13 mouse cellular contexts compared by ENCODE assay signal in genomic region chr7:81063332-81063731, GRCm38 (mm10). TPM values are rescaled to one million over a fixed set of nuclear protein-coding genes. Genes with fewer than 3 reads are reported as not detected.
"Had no signal": no experiment of that assay in that cellular context is flagged by ENCODE, and none has a peak within 500 bp of the region (broad histone marks: within the 10 kb centered on the region; RNA-seq: fewer than 3 reads in every experiment).

No protein-coding gene starts in this region.

- H3K36me3 ChIP-seq: limb, embryonic 15.5 days; liver, embryonic 12.5 days; midbrain, embryonic 10.5 days; neural tube, embryonic 12.5 days; stomach, embryonic 15.5 days had no signal

- H3K4me1 ChIP-seq: midbrain, embryonic 10.5 days had no signal

- H3K27ac ChIP-seq: kidney, postnatal 0 days; limb, embryonic 15.5 days; liver, embryonic 12.5 days; midbrain, embryonic 10.5 days; neural tube, embryonic 12.5 days; stomach, embryonic 15.5 days had no signal

- H3K4me3 ChIP-seq: limb, embryonic 15.5 days; liver, embryonic 12.5 days; midbrain, embryonic 10.5 days; neural tube, embryonic 12.5 days; stomach, embryonic 15.5 days had no signal

- H3K9me3 ChIP-seq: limb, embryonic 15.5 days; liver, embryonic 12.5 days; midbrain, embryonic 10.5 days; neural tube, embryonic 12.5 days; stomach, embryonic 15.5 days had no signal

- H3K9ac ChIP-seq: limb, embryonic 15.5 days; liver, embryonic 12.5 days; lung, embryonic 14.5 days; neural tube, embryonic 12.5 days; stomach, embryonic 15.5 days had no signal

- H3K27me3 ChIP-seq: neural tube, embryonic 12.5 days; stomach, embryonic 15.5 days had no signal

- H3K4me2 ChIP-seq: limb, embryonic 15.5 days; liver, embryonic 12.5 days; lung, embryonic 14.5 days; neural tube, embryonic 12.5 days; stomach, embryonic 15.5 days had no signal

- ATAC-seq: liver, embryonic 12.5 days had no signal

- DNase-seq: kidney, adult 9 months; kidney, postnatal 4 days; lung, embryonic 14.5 days; lung, postnatal 10 days; lung, postnatal 4 days; midbrain, embryonic 14.5 days; thymus, postnatal 36 days had no signal

RNA-seq across cellular contexts. Expression of gene Slc28a1, which starts 51.3 kb away (rescaled TPM):
- polyA plus RNA-seq: lung, embryonic 14.5 days; midbrain, embryonic 10.5 days; midbrain, embryonic 14.5 days; neural tube, embryonic 12.5 days had no signal
